Mouse (Mus musculus): Measurements from ENCODE around the gene 1700029F12Rik.

DNA sequence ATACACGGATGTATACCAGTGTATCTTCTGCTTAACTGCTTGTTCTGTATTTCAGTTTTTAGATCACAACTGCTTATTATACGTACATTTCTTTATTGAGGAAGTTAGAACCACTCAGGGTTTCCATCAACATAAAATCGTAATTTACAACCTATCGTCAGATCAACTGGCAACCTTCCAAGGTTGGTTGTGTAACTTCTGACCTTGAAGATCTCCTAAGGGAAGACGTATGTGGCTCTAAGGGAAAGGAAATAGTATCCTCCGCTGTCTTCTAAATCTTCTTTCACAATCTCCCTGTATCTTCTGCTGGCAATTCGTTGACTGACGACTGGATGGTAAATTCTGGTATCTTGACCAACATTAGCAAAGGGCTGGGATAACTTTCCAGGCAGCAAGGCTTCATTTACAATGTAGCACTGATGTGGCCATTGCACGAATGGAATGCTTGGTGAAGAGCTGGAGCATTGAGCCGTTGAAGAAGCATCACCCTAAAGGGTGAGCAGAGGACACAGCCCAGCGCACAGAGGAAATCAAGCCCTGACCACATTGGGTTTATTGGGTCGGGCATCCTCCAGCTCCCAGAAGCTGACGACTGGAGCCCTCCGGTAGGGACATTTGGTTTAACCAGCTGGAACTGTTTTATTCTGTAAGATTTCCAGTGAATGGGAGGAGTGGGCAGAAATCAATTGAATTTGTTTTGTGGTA is 43.4 kb downstream of the 1700029F12Rik start:
- TF ChIP-seq USF1 (IDR thresholded peaks at IDR 0.05; ENCODE audit: low read depth) (no peak), MYOD1 (IDR thresholded peaks at IDR 0.05; ENCODE audit: control insufficient read depth, insufficient read length, low read depth) (no peak), CTCF (IDR thresholded peaks at IDR 0.05; ENCODE audit: control insufficient read depth, insufficient read depth, insufficient read length) (no peak)
